Mouse (Mus musculus): ENCODE measurements at regions not wholly inside any gene's neighbourhood (a gene's known extent, or its start where the extent isn't known, plus 50 kb on each side); places are given as distances from the start of the nearest gene placed in this dataset.
"Not testable (repeated sequence)": the region's sequence is repeated elsewhere in the genome, so short reads cannot be mapped to it uniquely, and the experiment has no call there.

GRCm38 (mm10) chr12:40898414-40899027 lies 125.4 kb upstream of the Immp2l start:
- no peak for DNase-seq (ENCODE audit: low spot score)

GRCm38 (mm10) chr12:40905650-40906338 lies 118.1 kb upstream of the Immp2l start:
- DNase-seq (ENCODE audit: low spot score) = no peak

- no peak for DNase-seq (ENCODE audit: low spot score)
Observed at GRCm38 (mm10) chr12:40906807-40907206, 117.1 kb upstream of the Immp2l start.

- peak; percentile 4 for DNase-seq (ENCODE audit: low spot score)
Observed at GRCm38 (mm10) chr12:40908809-40909795, 114.8 kb upstream of the Immp2l start.

- no peak for DNase-seq (ENCODE audit: low spot score)
Observed at GRCm38 (mm10) chr12:40917486-40917885, 106.4 kb upstream of the Immp2l start.

- DNase-seq (ENCODE audit: low spot score) = no peak
Observed at GRCm38 (mm10) chr12:40921988-40922387, 101.9 kb upstream of the Immp2l start.

GRCm38 (mm10) chr12:40926681-40927080 lies 97.2 kb upstream of the Immp2l start:
- no peak for DNase-seq (ENCODE audit: low spot score)

- not testable (repeated sequence) for DNase-seq (ENCODE audit: low spot score)
Observed at GRCm38 (mm10) chr12:40929409-40929808, 94.5 kb upstream of the Immp2l start.

GRCm38 (mm10) chr12:40935098-40935759 lies 88.7 kb upstream of the Immp2l start:
- DNase-seq (ENCODE audit: low spot score) = no peak

- no peak for DNase-seq (ENCODE audit: low spot score)
Observed at GRCm38 (mm10) chr12:40937037-40937436, 86.9 kb upstream of the Immp2l start.

- no peak for DNase-seq (ENCODE audit: low spot score)
Observed at GRCm38 (mm10) chr12:40946888-40947287, 77.0 kb upstream of the Immp2l start.

GRCm38 (mm10) chr12:40949580-40949979 lies 74.3 kb upstream of the Immp2l start:
- DNase-seq (ENCODE audit: low spot score) = no peak

- DNase-seq (ENCODE audit: low spot score) = no peak
Observed at GRCm38 (mm10) chr12:40958536-40958935, 65.4 kb upstream of the Immp2l start.

GRCm38 (mm10) chr12:40964996-40965395 lies 58.9 kb upstream of the Immp2l start:
- no peak for DNase-seq (ENCODE audit: low spot score)

GRCm38 (mm10) chr12:40966308-40966707 lies 57.6 kb upstream of the Immp2l start:
- no peak for DNase-seq (ENCODE audit: low spot score)

- not testable (repeated sequence) for DNase-seq (ENCODE audit: low spot score)
Observed at GRCm38 (mm10) chr12:40966723-40967122, 57.2 kb upstream of the Immp2l start.

GRCm38 (mm10) chr12:40972844-40973243 lies 51.0 kb upstream of the Immp2l start:
- no peak for DNase-seq (ENCODE audit: low spot score)
